Mouse (Mus musculus) embryonic fibroblast, embryonic 13.5 days (primary cell): ENCODE measurements around the gene Aarsd1. TPM values are rescaled to one million over a fixed set of nuclear protein-coding genes. Genes with fewer than 3 reads are reported as not detected.
"Not testable (repeated sequence)": the region's sequence is repeated elsewhere in the genome, so short reads cannot be mapped to it uniquely, and the experiment has no call there.

Experiments used
- H3K27ac ChIP-seq: 2 replicates; pipeline ENCODE4 v1.5.1; 2012; ENCODE audit warnings: low read length, control low read depth, inconsistent platforms; ENCODE audit not compliant: insufficient read depth
- H3K4me1 ChIP-seq: 2 replicates; pipeline ENCODE4 v1.6.1; 2011; ENCODE audit warnings: low read length; ENCODE audit not compliant: control insufficient read depth, insufficient read depth
- H3K4me3 ChIP-seq: 2 replicates; pipeline ENCODE4 v1.5.1; 2011; ENCODE audit warnings: mild to moderate bottlenecking, control low read depth, low read length; ENCODE audit not compliant: insufficient read depth
- CTCF ChIP-seq: IDR thresholded peaks from 2 replicates; pipeline ENCODE4 v1.5.1; 2011; ENCODE audit warnings: mild to moderate bottlenecking, control low read depth, low read length, moderate library complexity, borderline replicate concordance; ENCODE audit not compliant: insufficient read depth
- POLR2A ChIP-seq: IDR thresholded peaks from 2 replicates; pipeline ENCODE4 v1.6.1; 2011; ENCODE audit warnings: low read depth, mild to moderate bottlenecking, control low read depth, low read length, moderate library complexity
- polyA plus RNA-seq: library from polyadenylated mRNA; stranded (reverse); fragments of >200 nt; gene quantifications from 2 replicates; pipeline ENCODE4 v1.2.4, GENCODE M21; 2011; ENCODE audit warnings: low read depth; ENCODE audit not compliant: missing spikeins, insufficient read length

The Aarsd1 gene
- polyA plus RNA-seq, 1 experiment = 11.3 TPM

- H3K4me1 ChIP-seq = no peaks in the 10 kb centered on the region
- TF ChIP-seq POLR2A (no peak), CTCF (peak; percentile 95)
- H3K27ac ChIP-seq = no peak overlapping the region
- H3K4me3 ChIP-seq = no peak overlapping the region
Measured at GRCm38 (mm10) chr11:101395110-101395509, 22.3 kb downstream of the Aarsd1 start.

GRCm38 (mm10) chr11:101381817-101382216 lies 35.6 kb downstream of the Aarsd1 start:
- Histone ChIP-seq H3K4me1 (no peaks in the 10 kb centered on the region), H3K27ac (no peak overlapping the region), H3K4me3 (no peak overlapping the region)
- TF ChIP-seq POLR2A (no peak), CTCF (no peak)

GRCm38 (mm10) chr11:101378926-101379325 lies 38.5 kb downstream of the Aarsd1 start:
- Histone ChIP-seq H3K4me3 (no peak overlapping the region), H3K4me1 (no peaks in the 10 kb centered on the region), H3K27ac (no peak overlapping the region)
- TF ChIP-seq CTCF = no peak
- no peak for TF ChIP-seq POLR2A

DNA sequence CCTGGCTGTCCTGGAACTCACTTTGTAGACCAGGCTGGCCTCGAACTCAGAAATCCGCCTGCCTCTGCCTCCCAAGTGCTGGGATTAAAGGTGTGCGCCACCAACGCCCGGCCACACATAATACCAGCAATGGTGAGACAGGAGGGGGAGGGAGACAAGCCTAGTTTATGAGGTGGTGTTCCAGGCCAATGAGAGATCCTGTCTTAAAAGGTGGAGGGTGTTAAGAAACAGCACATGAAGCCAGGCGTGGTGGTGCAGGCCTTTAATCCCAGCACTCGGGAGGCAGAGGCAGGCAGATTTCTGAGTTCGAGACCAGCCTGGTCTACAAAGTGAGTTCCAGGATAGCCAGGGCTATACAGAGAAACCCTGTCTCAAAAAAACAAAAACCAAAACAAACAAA lies 39.2 kb downstream of the Aarsd1 start:
- not testable (repeated sequence) for H3K4me3 ChIP-seq, H3K4me1 ChIP-seq, H3K27ac ChIP-seq

DNA sequence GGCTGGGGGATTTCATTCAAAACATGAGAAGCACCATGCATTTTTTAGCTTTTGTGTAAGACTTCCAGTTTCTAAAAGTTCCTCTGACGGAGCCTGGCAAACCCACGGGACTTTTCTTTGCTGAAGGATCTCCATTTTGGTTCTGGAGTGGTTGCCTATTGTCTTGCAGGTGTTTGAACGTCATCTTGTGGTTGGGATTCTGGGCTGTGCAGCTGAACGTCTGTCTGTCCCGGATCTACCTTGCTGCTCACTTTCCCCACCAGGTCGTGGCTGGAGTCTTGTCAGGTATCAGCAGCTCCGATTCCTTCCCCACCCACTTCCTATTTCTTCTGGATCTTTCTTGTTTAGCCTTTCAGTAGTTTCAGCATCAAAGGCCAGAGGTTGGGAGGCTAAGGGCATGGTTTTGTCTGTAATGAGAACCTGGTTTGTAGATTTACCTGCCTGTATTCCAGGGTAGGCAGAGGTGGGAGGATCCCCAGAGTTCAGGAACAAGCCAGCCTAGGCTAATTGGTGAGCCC lies 42.9 kb downstream of the Aarsd1 start:
- TF ChIP-seq CTCF = no peak
- TF ChIP-seq POLR2A = no peak
- Histone ChIP-seq H3K27ac (no peak overlapping the region), H3K4me1 (no peaks in the 10 kb centered on the region), H3K4me3 (no peak overlapping the region)

- no peaks in the 10 kb centered on the region for H3K4me1 ChIP-seq
- TF ChIP-seq CTCF = no peak
- no peak for TF ChIP-seq POLR2A
- H3K4me3 ChIP-seq = no peak overlapping the region
- no peak overlapping the region for H3K27ac ChIP-seq
Measured at GRCm38 (mm10) chr11:101370141-101370540, 47.3 kb downstream of the Aarsd1 start.

GRCm38 (mm10) chr11:101367326-101367935 lies 50.0 kb downstream of the Aarsd1 start, which contains the start of gene G6pc:
G6pc (plus strand) TSS chr11:101367561.
- Histone ChIP-seq H3K27ac (no peak within 1 kb of the TSS), H3K4me1 (no peaks in the 10 kb centered on the region), H3K4me3 (no peak within 1 kb of the TSS)
- TF ChIP-seq CTCF (no peak), POLR2A (no peak)

- TF ChIP-seq POLR2A = no peak
- TF ChIP-seq CTCF = no peak
- Histone ChIP-seq H3K4me1 (no peaks in the 10 kb centered on the region), H3K27ac (no peak overlapping the region), H3K4me3 (no peak overlapping the region)
Measured at GRCm38 (mm10) chr11:101364531-101364931, 52.9 kb downstream of the Aarsd1 start.

GRCm38 (mm10) chr11:101360651-101361113 lies 56.7 kb downstream of the Aarsd1 start:
- no peak overlapping the region for H3K27ac ChIP-seq
- TF ChIP-seq CTCF (no peak), POLR2A (no peak)
- H3K4me1 ChIP-seq = no peaks in the 10 kb centered on the region
- H3K4me3 ChIP-seq = no peak overlapping the region

GRCm38 (mm10) chr11:101359776-101360175 lies 57.6 kb downstream of the Aarsd1 start:
- Histone ChIP-seq H3K4me3 (no peak overlapping the region), H3K4me1 (no peaks in the 10 kb centered on the region), H3K27ac (no peak overlapping the region)
- TF ChIP-seq POLR2A = no peak
- TF ChIP-seq CTCF = no peak

GRCm38 (mm10) chr11:101357505-101358182 lies 59.8 kb downstream of the Aarsd1 start:
- Histone ChIP-seq H3K4me1 (no peaks in the 10 kb centered on the region), H3K4me3 (no peak overlapping the region), H3K27ac (no peak overlapping the region)
- TF ChIP-seq POLR2A = no peak
- TF ChIP-seq CTCF = no peak

Other genes starting within 250 kb of the Aarsd1 start
- gene Cntnap1, start 247.1 kb downstream of the Aarsd1 start, polyA plus RNA-seq = 3.0 TPM in 2 replicates
- 7.1 and 11.5 TPM in 2 replicates for gene Plekhh3, start 246.3 kb downstream of the Aarsd1 start, polyA plus RNA-seq
- not detected in 2 replicates for gene Ccr10, start 242.2 kb downstream of the Aarsd1 start, polyA plus RNA-seq
- 13.9 and 14.4 TPM in 2 replicates for gene Ezh1, start 191.2 kb downstream of the Aarsd1 start, polyA plus RNA-seq
- 2.3 and 2.7 TPM in 2 replicates for gene Ramp2, start 171.6 kb downstream of the Aarsd1 start, polyA plus RNA-seq
- 99.4 and 135 TPM in 2 replicates for gene Vps25, start 163.9 kb downstream of the Aarsd1 start, polyA plus RNA-seq
- gene Wnk4, start 157.0 kb downstream of the Aarsd1 start, polyA plus RNA-seq = 1.8 and 2.0 TPM in 2 replicates
- 0.87 and 1.0 TPM in 2 replicates for gene Cntd1, start 138.6 kb downstream of the Aarsd1 start, polyA plus RNA-seq
- 77.1 and 78.8 TPM in 2 replicates for gene Coa3, start 138.5 kb downstream of the Aarsd1 start, polyA plus RNA-seq
- 77.3 and 86.3 TPM in 2 replicates for gene Becn1, start 115.3 kb downstream of the Aarsd1 start, polyA plus RNA-seq
- 127 and 143 TPM in 2 replicates for gene Psme3, start 101.4 kb downstream of the Aarsd1 start, polyA plus RNA-seq
- gene Aoc2, start 92.6 kb downstream of the Aarsd1 start, polyA plus RNA-seq = 1.3 and 1.7 TPM in 2 replicates
- 2.7 and 4.2 TPM in 2 replicates for gene Aoc3, start 87.0 kb downstream of the Aarsd1 start, polyA plus RNA-seq
- gene G6pc, start 50.1 kb downstream of the Aarsd1 start, polyA plus RNA-seq = not detected in 2 replicates
- 12.6 and 14.7 TPM in 2 replicates for gene Gm27029, start 7.2 kb upstream of the Aarsd1 start, polyA plus RNA-seq
- gene Rundc1, start 7.5 kb upstream of the Aarsd1 start, polyA plus RNA-seq = 8.0 and 10.1 TPM in 2 replicates
- 14.6 and 27.7 TPM in 2 replicates for gene Ptges3l, start 7.7 kb upstream of the Aarsd1 start, polyA plus RNA-seq
- 668 and 702 TPM in 2 replicates for gene Rpl27, start 24.7 kb upstream of the Aarsd1 start, polyA plus RNA-seq
- gene Ifi35, start 30.8 kb upstream of the Aarsd1 start, polyA plus RNA-seq = 24.3 and 24.7 TPM in 2 replicates
- gene Rnd2, start 47.4 kb upstream of the Aarsd1 start, polyA plus RNA-seq = 9.5 and 11.2 TPM in 2 replicates
- 218 and 264 TPM in 2 replicates for gene Vat1, start 48.6 kb upstream of the Aarsd1 start, polyA plus RNA-seq
- gene Brca1, start 134.3 kb upstream of the Aarsd1 start, polyA plus RNA-seq = 9.2 and 11.2 TPM in 2 replicates
- 126 and 209 TPM in 2 replicates for gene Nbr1, start 134.5 kb upstream of the Aarsd1 start, polyA plus RNA-seq
- 13.3 and 15.6 TPM in 2 replicates for gene Tmem106a, start 164.6 kb upstream of the Aarsd1 start, polyA plus RNA-seq
- not detected in 2 replicates for gene Gm11634, start 181.6 kb upstream of the Aarsd1 start, polyA plus RNA-seq
- gene Rdm1, start 209.6 kb upstream of the Aarsd1 start, polyA plus RNA-seq = 10.8 and 18.1 TPM in 2 replicates
- 4.1 and 6.5 TPM in 2 replicates for gene Arl4d, start 247.9 kb upstream of the Aarsd1 start, polyA plus RNA-seq